Comparison of ENCODE assay signal across 11 mouse cellular contexts in the genomic region with DNA sequence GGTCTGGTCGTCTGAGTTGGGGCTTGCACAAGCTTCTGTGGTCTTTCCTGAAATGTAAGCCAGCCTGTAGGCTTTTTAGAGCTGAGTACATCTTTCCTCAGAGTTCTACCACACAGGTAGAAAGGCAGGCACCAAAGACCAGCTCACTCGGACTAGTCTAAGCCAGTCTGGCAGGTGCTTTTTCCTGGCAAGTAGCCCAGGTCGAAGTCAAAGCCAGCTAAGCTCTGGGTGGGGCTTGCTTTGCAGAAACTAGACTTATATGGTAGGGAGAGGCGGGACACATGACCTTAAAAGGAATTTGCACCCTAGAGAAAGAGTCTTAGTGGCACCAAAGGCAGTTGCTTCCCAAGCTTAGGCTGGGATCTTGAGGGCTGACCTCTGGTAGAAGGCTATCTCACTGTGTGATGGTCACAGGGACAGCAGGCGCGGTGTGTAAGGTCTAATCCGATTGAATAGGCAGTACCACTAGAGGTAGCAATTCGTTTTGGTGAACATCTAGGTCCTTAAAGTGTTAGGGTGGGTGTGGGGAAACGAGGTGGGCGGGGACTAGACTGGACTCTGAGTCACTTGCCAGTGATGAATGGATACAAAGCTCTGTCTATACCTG. TPM values are rescaled to one million over a fixed set of nuclear protein-coding genes. Genes with fewer than 3 reads are reported as not detected.
DNase-seq lines count a peak whose midpoint lies in the region; ATAC-seq and TF ChIP-seq lines count a peak whose summit lies in the region.
"Not testable (repeated sequence)": the region's sequence is repeated elsewhere in the genome, so short reads cannot be mapped to it uniquely, and the experiment has no call there.
"Had no signal": no experiment of that assay in that cellular context is flagged by ENCODE, and none has a peak within 500 bp of the region (broad histone marks: within the 10 kb centered on the region; RNA-seq: fewer than 3 reads in every experiment).

No protein-coding gene starts in this region.

- peak; percentile 61 for ATAC-seq in forebrain, postnatal 0 days
- ATAC-seq in hindbrain, embryonic 14.5 days (ENCODE audit: low FRiP score), result peak; percentile 51
- ATAC-seq in lung, embryonic 15.5 days (ENCODE audit: borderline replicate concordance, extremely low read depth, low FRiP score, low TSS enrichment), result peak; percentile 81
- ATAC-seq in neural tube, embryonic 13.5 days (ENCODE audit: low read depth), result peak; percentile 29

- not testable (repeated sequence) for H3K36me3 ChIP-seq in forebrain, postnatal 0 days (ENCODE audit: insufficient read depth); hindbrain, embryonic 14.5 days (replicated peaks; ENCODE audit: control insufficient read depth, insufficient read depth); lung, embryonic 15.5 days; neural tube, embryonic 13.5 days

- not testable (repeated sequence) for H3K27me3 ChIP-seq in forebrain, postnatal 0 days (ENCODE audit: insufficient read depth, low read length); hindbrain, embryonic 14.5 days (ENCODE audit: control insufficient read depth, insufficient read depth, low read length); lung, embryonic 15.5 days
- H3K27me3 ChIP-seq in neural tube, embryonic 13.5 days, result peaks cover 17% of the 10 kb centered on the region; the same call in 1 of the 2 replicates

- peak overlapping the region; percentile 38 for H3K4me2 ChIP-seq in forebrain, postnatal 0 days (ENCODE audit: low read depth)
- peak overlapping the region; percentile 41 for H3K4me2 ChIP-seq in hindbrain, embryonic 14.5 days (replicated peaks)
- peak overlapping the region; percentile 44 for H3K4me2 ChIP-seq in lung, embryonic 15.5 days
- H3K4me2 ChIP-seq in neural tube, embryonic 13.5 days, result peak overlapping the region; percentile 27

- H3K9ac ChIP-seq in forebrain, postnatal 0 days; hindbrain, embryonic 14.5 days; lung, embryonic 15.5 days; neural tube, embryonic 13.5 days: not testable (repeated sequence)

- not testable (repeated sequence) for H3K9me3 ChIP-seq in forebrain, postnatal 0 days (ENCODE audit: low read length); hindbrain, embryonic 14.5 days (ENCODE audit: control insufficient read depth, low read length); lung, embryonic 15.5 days; neural tube, embryonic 13.5 days

- WGBS in forebrain, postnatal 0 days, result 23% methylated on average over 8 of the region's 10 CpGs
- 38% methylated on average over 7 of the region's 10 CpGs for WGBS in hindbrain, embryonic 14.5 days
- 28% methylated on average over 7 of the region's 10 CpGs for WGBS in lung, embryonic 15.5 days
- WGBS in neural tube, embryonic 13.5 days, result 30% methylated on average over 8 of the region's 10 CpGs

- not testable (repeated sequence) for H3K27ac ChIP-seq in cortical plate, adult 2 months (ENCODE audit: insufficient read depth, low read length); forebrain, postnatal 0 days (ENCODE audit: low read depth, low read length); hindbrain, embryonic 14.5 days; neural tube, embryonic 13.5 days (replicated peaks)
- H3K27ac ChIP-seq in lung, embryonic 15.5 days, result peak overlapping the region; percentile 84

- peak; percentile 76 for DNase-seq in 416B (ENCODE audit: low read depth)
- DNase-seq in adrenal gland, adult 2 months, result peak; percentile 31
- peak; percentile 7 for DNase-seq in forebrain, postnatal 0 days
- not testable (repeated sequence) for DNase-seq in hindbrain, embryonic 14.5 days (ENCODE audit: low spot score)
- DNase-seq in kidney, postnatal 14 days, result peak; percentile 61

- not testable (repeated sequence) for TF ChIP-seq POLR2A in cortical plate, adult 2 months (IDR thresholded peaks at IDR 0.05; ENCODE audit: extremely low read depth, insufficient read depth, low read length)

- not testable (repeated sequence) for H3K4me1 ChIP-seq in cortical plate, adult 2 months (ENCODE audit: control insufficient read depth, insufficient read depth, low read length); forebrain, postnatal 0 days (ENCODE audit: insufficient read depth); hindbrain, embryonic 14.5 days (replicated peaks; ENCODE audit: control insufficient read depth, insufficient read depth, low read length); lung, embryonic 15.5 days; neural tube, embryonic 13.5 days (replicated peaks)

- 0 out of 2 replicates have a peak overlapping the region, but pooled peaks have one; percentile 2 for H3K4me3 ChIP-seq in cortical plate, adult 2 months (ENCODE audit: insufficient read depth, low read length)
- peak overlapping the region; percentile 18; the same call in 1 of the 2 replicates for H3K4me3 ChIP-seq in forebrain, postnatal 0 days (ENCODE audit: low read depth, low read length)
- peak overlapping the region; percentile 19 for H3K4me3 ChIP-seq in hindbrain, embryonic 14.5 days (replicated peaks; ENCODE audit: low read length)
- H3K4me3 ChIP-seq in lung, embryonic 15.5 days, result 0 out of 2 replicates have a peak overlapping the region, but pooled peaks have one; percentile 5
- H3K4me3 ChIP-seq in neural tube, embryonic 13.5 days, result peak overlapping the region; percentile 13; the same call in 1 of the 2 replicates

- TF ChIP-seq CTCF in cortical plate, adult 2 months (IDR thresholded peaks at IDR 0.05; ENCODE audit: extremely low read depth, insufficient read depth, low read length), result not testable (repeated sequence)
- TF ChIP-seq CTCF in forebrain, postnatal 0 days (IDR thresholded peaks at IDR 0.05; ENCODE audit: low read depth), result peak; percentile 21; the same call in 1 of the 2 replicates

RNA-seq across cellular contexts. Expression of a gene that starts 0.6 kb away (rescaled TPM):
- 10 to 100 TPM; 13.2 to 13.8 TPM for total RNA-seq in adrenal gland, adult 2 months (2021)
- 6.8 and 7.1 TPM in 2 replicates for polyA plus RNA-seq in adrenal gland, adult 2 months (2012; rRNA removed)
- polyA plus RNA-seq in cortical plate, adult 2 months (2012; rRNA removed), result 1.9 TPM in 2 replicates
- 6.5 and 7.6 TPM in 2 replicates for total RNA-seq in forebrain, postnatal 0 days (2014; rRNA removed)
- polyA plus RNA-seq in forebrain, postnatal 0 days (2015; fragmentation: Nextera tagmentation; extraction: Ambion mirVana), result 4.0 and 5.7 TPM in 2 replicates
- polyA plus RNA-seq in hindbrain, embryonic 14.5 days (2014; fragmentation: Nextera tagmentation; extraction: Ambion mirVana), result 7.2 and 7.7 TPM in 2 replicates
- 10.4 and 11.6 TPM in 2 replicates for polyA plus RNA-seq in lung, embryonic 15.5 days (2015; fragmentation: Nextera tagmentation; extraction: Ambion mirVana)
- 2.7 and 3.5 TPM in 2 replicates for polyA plus RNA-seq in neural tube, embryonic 13.5 days (2015; fragmentation: Nextera tagmentation; extraction: Ambion mirVana)

RNA-seq across cellular contexts. Expression of a gene that starts 16.3 kb away (rescaled TPM):
- total RNA-seq in adrenal gland, adult 2 months (2021), result not detected
- not detected in 2 replicates for polyA plus RNA-seq in adrenal gland, adult 2 months (2012; rRNA removed)
- polyA plus RNA-seq in cortical plate, adult 2 months (2012; rRNA removed), result not detected in 2 replicates
- total RNA-seq in forebrain, postnatal 0 days (2014; rRNA removed), result not detected in 2 replicates
- polyA plus RNA-seq in forebrain, postnatal 0 days (2015; fragmentation: Nextera tagmentation; extraction: Ambion mirVana), result not detected in 2 replicates
- polyA plus RNA-seq in hindbrain, embryonic 14.5 days (2014; fragmentation: Nextera tagmentation; extraction: Ambion mirVana), result not detected in 2 replicates
- not detected in 2 replicates for polyA plus RNA-seq in lung, embryonic 15.5 days (2015; fragmentation: Nextera tagmentation; extraction: Ambion mirVana)
- polyA plus RNA-seq in neural tube, embryonic 13.5 days (2015; fragmentation: Nextera tagmentation; extraction: Ambion mirVana), result not detected in 2 replicates
- total RNA-seq: gastrocnemius, postnatal 25 days; layer of hippocampus, postnatal 14 days had no signal
- polyA plus RNA-seq: midbrain, embryonic 10.5 days had no signal

RNA-seq across cellular contexts. Expression of a gene that starts 34.1 kb away (rescaled TPM):
- 10 to 100 TPM; 10.5 to 15.3 TPM for total RNA-seq in adrenal gland, adult 2 months (2021)
- 0.33 and 1.5 TPM in 2 replicates for polyA plus RNA-seq in adrenal gland, adult 2 months (2012; rRNA removed)
- 0.13 TPM in 1 of 2 replicates, not detected in the other for polyA plus RNA-seq in cortical plate, adult 2 months (2012; rRNA removed)
- total RNA-seq in forebrain, postnatal 0 days (2014; rRNA removed), result 0.62 and 1.2 TPM in 2 replicates
- 0.52 TPM in 1 of 2 replicates, not detected in the other for polyA plus RNA-seq in forebrain, postnatal 0 days (2015; fragmentation: Nextera tagmentation; extraction: Ambion mirVana)
- polyA plus RNA-seq in hindbrain, embryonic 14.5 days (2014; fragmentation: Nextera tagmentation; extraction: Ambion mirVana), result 0.56 TPM in 1 of 2 replicates, not detected in the other
- polyA plus RNA-seq in lung, embryonic 15.5 days (2015; fragmentation: Nextera tagmentation; extraction: Ambion mirVana), result 7.5 and 8.5 TPM in 2 replicates
- 0.53 TPM in 1 of 2 replicates, not detected in the other for polyA plus RNA-seq in neural tube, embryonic 13.5 days (2015; fragmentation: Nextera tagmentation; extraction: Ambion mirVana)
- polyA plus RNA-seq: midbrain, embryonic 10.5 days had no signal

Comparison
In these comparisons a context has a peak if more than half of its experiments do, and no peak if none do; other contexts are left out.
1. ATAC-seq: peak in every context shown above with its lines; median percentile 81 in lung, embryonic 15.5 days; 61 in forebrain, postnatal 0 days; 51 in hindbrain, embryonic 14.5 days; 29 in neural tube, embryonic 13.5 days.